Mouse (Mus musculus) brown adipose tissue, adult 24 weeks (tissue): ENCODE data around the gene Pnn. TPM values are rescaled to one million over a fixed set of nuclear protein-coding genes. Genes with fewer than 3 reads are reported as not detected.
"Not testable (repeated sequence)": the region's sequence is repeated elsewhere in the genome, so short reads cannot be mapped to it uniquely, and the experiment has no call there.

Source experiments
- H3K27ac ChIP-seq: fragments of 200-500 bp; replicated peaks from 2 replicates; pipeline ENCODE4 v1.5.1; 2012; ENCODE audit warnings: low read depth, mild to moderate bottlenecking, low read length
- H3K4me1 ChIP-seq: fragments of 200-500 bp; 2 replicates; pipeline ENCODE4 v1.6.1; 2012; ENCODE audit warnings: low read length, mixed read lengths; ENCODE audit not compliant: control insufficient read depth, insufficient read depth, insufficient read length
- H3K4me3 ChIP-seq: fragments of 200-500 bp; 2 replicates; pipeline ENCODE4 v1.5.1; 2012; ENCODE audit warnings: low read depth, mild to moderate bottlenecking, low read length, moderate library complexity; ENCODE audit not compliant: insufficient read depth
- polyA plus RNA-seq: library from polyadenylated mRNA; stranded (reverse); fragments of >200 nt; gene quantifications from 2 replicates; pipeline ENCODE4 v1.2.4, GENCODE M21; 2012; ENCODE audit not compliant: missing spikeins, insufficient read depth, insufficient read length

The Pnn gene
- polyA plus RNA-seq = 28.1 and 30.3 TPM in 2 replicates

GRCm38 (mm10) chr12:59066448-59067077 is at the start of gene Pnn:
TSS of gene Pnn (plus strand) at chr12:59066884.
- Histone ChIP-seq H3K4me3 (peak within 1 kb of the TSS; percentile 94), H3K27ac (peak within 1 kb of the TSS; percentile 80), H3K4me1 (no peaks in the 10 kb centered on the region)

GRCm38 (mm10) chr12:59017970-59018369 is 48.7 kb upstream of the Pnn start:
- no peak overlapping the region for H3K4me3 ChIP-seq
- H3K27ac ChIP-seq = no peak overlapping the region
- H3K4me1 ChIP-seq = no peaks in the 10 kb centered on the region

- H3K27ac ChIP-seq = no peak overlapping the region
- no peak overlapping the region for H3K4me3 ChIP-seq
- no peaks in the 10 kb centered on the region for H3K4me1 ChIP-seq
Measured at GRCm38 (mm10) chr12:59019891-59020290, 46.8 kb upstream of the Pnn start.

GRCm38 (mm10) chr12:59021306-59021705 is 45.4 kb upstream of the Pnn start:
- no peaks in the 10 kb centered on the region for H3K4me1 ChIP-seq
- H3K27ac ChIP-seq = no peak overlapping the region
- no peak overlapping the region for H3K4me3 ChIP-seq

- Histone ChIP-seq H3K4me1 (no peaks in the 10 kb centered on the region), H3K27ac (no peak overlapping the region), H3K4me3 (no peak overlapping the region)
Measured at GRCm38 (mm10) chr12:59032101-59032500, 34.6 kb upstream of the Pnn start.

GRCm38 (mm10) chr12:59039162-59039970 is 27.3 kb upstream of the Pnn start:
- Histone ChIP-seq H3K4me3 (no peak overlapping the region), H3K4me1 (no peaks in the 10 kb centered on the region), H3K27ac (no peak overlapping the region)

GRCm38 (mm10) chr12:59039971-59040844 is 26.5 kb upstream of the Pnn start:
- Histone ChIP-seq H3K4me3 (peak overlapping the region; percentile 49), H3K27ac (peak overlapping the region; percentile 89), H3K4me1 (no peaks in the 10 kb centered on the region)

GRCm38 (mm10) chr12:59040851-59041250 is 25.8 kb upstream of the Pnn start:
- Histone ChIP-seq H3K4me1 (no peaks in the 10 kb centered on the region), H3K4me3 (no peak overlapping the region), H3K27ac (no peak overlapping the region)

- Histone ChIP-seq H3K4me1 (peaks cover 15% of the 10 kb centered on the region), H3K27ac (no peak overlapping the region), H3K4me3 (no peak overlapping the region)
Measured at GRCm38 (mm10) chr12:59052470-59052869, 14.2 kb upstream of the Pnn start.

- Histone ChIP-seq H3K4me1 (peaks cover 15% of the 10 kb centered on the region), H3K27ac (no peak overlapping the region), H3K4me3 (no peak overlapping the region)
Measured at GRCm38 (mm10) chr12:59053166-59053565, 13.5 kb upstream of the Pnn start.

GRCm38 (mm10) chr12:59053976-59054375 is 12.7 kb upstream of the Pnn start:
- H3K27ac ChIP-seq = no peak overlapping the region
- no peak overlapping the region for H3K4me3 ChIP-seq
- peaks cover 18% of the 10 kb centered on the region for H3K4me1 ChIP-seq

GRCm38 (mm10) chr12:59055196-59055850 is 11.4 kb upstream of the Pnn start:
- no peak overlapping the region for H3K4me3 ChIP-seq
- H3K27ac ChIP-seq = peak overlapping the region; percentile 92
- peaks cover 26% of the 10 kb centered on the region for H3K4me1 ChIP-seq

- Histone ChIP-seq H3K4me1 (peaks cover 26% of the 10 kb centered on the region), H3K4me3 (no peak overlapping the region), H3K27ac (0 out of 2 replicates have a peak overlapping the region, but pooled peaks have one; percentile 36)
Measured at GRCm38 (mm10) chr12:59056222-59056621, 10.5 kb upstream of the Pnn start.

GRCm38 (mm10) chr12:59058242-59058641 is 8.4 kb upstream of the Pnn start:
- H3K4me3 ChIP-seq, H3K27ac ChIP-seq: not testable (repeated sequence)
- peaks cover 26% of the 10 kb centered on the region for H3K4me1 ChIP-seq
